In genomic region chr17:34532671-34533070, GRCm38 (mm10) we compare ENCODE assay signal across 29 mouse cellular contexts. TPM values are rescaled to one million over a fixed set of nuclear protein-coding genes. Genes with fewer than 3 reads are reported as not detected.
A peak's percentile ranks its signal among the peaks of the same experiment; 100 is the strongest.
DNase-seq lines count a peak whose midpoint lies in the region; TF ChIP-seq lines count a peak whose summit lies in the region.
"Had no signal": no experiment of that assay in that cellular context is flagged by ENCODE, and none has a peak within 500 bp of the region (broad histone marks: within the 10 kb centered on the region; RNA-seq: fewer than 3 reads in every experiment).

No protein-coding gene starts in this region.

- no peaks in the 10 kb centered on the region for H3K36me3 ChIP-seq in heart, adult 2 months (ENCODE audit: control insufficient read depth, insufficient read depth, low read length)
- H3K36me3 ChIP-seq in heart, embryonic 10.5 days: no peaks in the 10 kb centered on the region
- H3K36me3 ChIP-seq: G1E had no signal

- intact Hi-C loops in gastrocnemius, postnatal 14 days (cut with DNase I; ENCODE audit: low total_unique reads): no loop called here
- intact Hi-C loops in heart, adult 2 months (cut with DNase I): no loop called here

- no peak overlapping the region for H3K9ac ChIP-seq in heart, adult 2 months (ENCODE audit: low read depth, low read length)

- 71% methylated on average over 3 of the region's 3 CpGs for WGBS in heart, adult 2 months
- WGBS in heart, embryonic 10.5 days: 81% methylated on average over 3 of the region's 3 CpGs

- H3K79me2 ChIP-seq in heart, adult 2 months (replicated peaks; ENCODE audit: control insufficient read depth, insufficient read depth, low read length): no peaks in the 10 kb centered on the region

- no peak for TF ChIP-seq CTCF in heart, adult 2 months (IDR thresholded peaks at IDR 0.05)

- H3K4me1 ChIP-seq in heart, adult 2 months (ENCODE audit: control insufficient read depth, insufficient read depth, low read length): no peaks in the 10 kb centered on the region
- H3K4me1 ChIP-seq in heart, embryonic 10.5 days: no peaks in the 10 kb centered on the region

- no peak overlapping the region for H3K27ac ChIP-seq in heart, adult 2 months
- no peak overlapping the region for H3K27ac ChIP-seq in heart, embryonic 10.5 days

- no peaks in the 10 kb centered on the region for H3K9me3 ChIP-seq in heart, embryonic 10.5 days
- H3K9me3 ChIP-seq: G1E had no signal

- no peak overlapping the region for H3K4me3 ChIP-seq in heart, adult 2 months
- H3K4me3 ChIP-seq in heart, embryonic 10.5 days: no peak overlapping the region

- TF ChIP-seq EP300 in heart, adult 2 months (IDR thresholded peaks at IDR 0.05; ENCODE audit: insufficient read depth, low read depth, low read length): no peak

- TF ChIP-seq POLR2A in heart, adult 2 months (IDR thresholded peaks at IDR 0.05; ENCODE audit: insufficient read depth, low read depth, low read length): no peak

- no peaks in the 10 kb centered on the region for H3K27me3 ChIP-seq in heart, adult 2 months (ENCODE audit: control insufficient read depth, insufficient read depth, low read length)
- no peaks in the 10 kb centered on the region for H3K27me3 ChIP-seq in heart, embryonic 10.5 days (ENCODE audit: insufficient read depth, poor library complexity, severe bottlenecking)
- H3K27me3 ChIP-seq: CH12.LX had no signal

- peak; percentile 40 for DNase-seq in gastrocnemius, adult 18-20 months (ENCODE audit: low spot score)
- no peak for DNase-seq in gastrocnemius, postnatal 14 days
- peak; percentile 97 for DNase-seq in heart, adult 11 months
- no peak for DNase-seq in heart, adult 2 months
- peak; percentile 33 for DNase-seq in heart, adult 8-10 months (ENCODE audit: low spot score)
- no peak for DNase-seq in heart, embryonic 10.5 days (ENCODE audit: low spot score)
- DNase-seq in NIH3T3 (ENCODE audit: low read depth): peak; percentile 1
- DNase-seq in layer of hippocampus, adult 8-10 months (ENCODE audit: low spot score in 2 of 2): no peak
- DNase-seq: adrenal gland, adult 2 months; adrenal gland, adult 8-10 months; adrenal gland, postnatal 10 days; adrenal gland, postnatal 14 days; adrenal gland, postnatal 25 days; adrenal gland, postnatal 36 days; B cell, adult 2 months; cerebellum, adult 11 months; cerebellum, adult 11-12 months; cerebellum, adult 18-20 months had no signal

RNA-seq across cellular contexts. Expression of gene Btnl6, which starts 15.5 kb away (rescaled TPM):
- total RNA-seq in gastrocnemius, adult 18-20 months (2021): not detected
- total RNA-seq in gastrocnemius, postnatal 14 days (2021): not detected
- not detected for total RNA-seq in heart, adult 2 months (2021)
- not detected in 2 replicates for polyA plus RNA-seq in heart, adult 2 months (2012; rRNA removed)
- not detected for total RNA-seq in heart, adult 8-10 months (2022)
- not detected in 2 replicates for polyA plus RNA-seq in heart, embryonic 10.5 days (2016; fragmentation: Nextera tagmentation; extraction: Ambion mirVana)
- total RNA-seq in layer of hippocampus, adult 8-10 months (2022): not detected
- total RNA-seq: adrenal gland, adult 18-20 months; adrenal gland, adult 2 months; adrenal gland, adult 8-10 months; adrenal gland, postnatal 10 days; adrenal gland, postnatal 14 days; adrenal gland, postnatal 25 days; adrenal gland, postnatal 36 days; adrenal gland, postnatal 4 days; CH12.LX; ES-E14; MEL had no signal
- polyA plus RNA-seq: activated CD4-positive, CD25-positive, alpha-beta regulatory T cell, adult 4 months; adrenal gland, adult 2 months; brain, embryonic 14.5 days; C2C12; G1E; Patski had no signal

RNA-seq across cellular contexts. Expression of gene Notch4, which starts 31.4 kb away (rescaled TPM):
- 1 to 10 TPM; 8.0 to 8.9 TPM for total RNA-seq in gastrocnemius, adult 18-20 months (2021)
- 10 to 100 TPM; 15.7 to 27.3 TPM for total RNA-seq in gastrocnemius, postnatal 14 days (2021)
- 10 to 100 TPM; 30.4 to 32.3 TPM for total RNA-seq in heart, adult 2 months (2021)
- polyA plus RNA-seq in heart, adult 2 months (2012; rRNA removed): 21.4 and 24.8 TPM in 2 replicates
- total RNA-seq in heart, adult 8-10 months (2022): 10 to 100 TPM; 25.7 to 32.7 (median 28.6) TPM
- 6.4 and 8.4 TPM in 2 replicates for polyA plus RNA-seq in heart, embryonic 10.5 days (2016; fragmentation: Nextera tagmentation; extraction: Ambion mirVana)
- total RNA-seq in layer of hippocampus, adult 8-10 months (2022): 10 to 100 TPM; 10.3 to 13.5 (median 11.3) TPM

RNA-seq across cellular contexts. Expression of gene Btnl4, which starts 55.6 kb away (rescaled TPM):
- total RNA-seq in gastrocnemius, adult 18-20 months (2021): not detected
- total RNA-seq in gastrocnemius, postnatal 14 days (2021): not detected
- total RNA-seq in heart, adult 2 months (2021): not detected
- polyA plus RNA-seq in heart, adult 2 months (2012; rRNA removed): not detected in 2 replicates
- not detected for total RNA-seq in heart, adult 8-10 months (2022)
- not detected in 2 replicates for polyA plus RNA-seq in heart, embryonic 10.5 days (2016; fragmentation: Nextera tagmentation; extraction: Ambion mirVana)
- not detected for total RNA-seq in layer of hippocampus, adult 8-10 months (2022)
- total RNA-seq: adrenal gland, adult 18-20 months; adrenal gland, adult 2 months; adrenal gland, adult 8-10 months; adrenal gland, postnatal 10 days; adrenal gland, postnatal 14 days; adrenal gland, postnatal 25 days; adrenal gland, postnatal 36 days; adrenal gland, postnatal 4 days; CH12.LX; ES-E14; MEL had no signal
- polyA plus RNA-seq: activated CD4-positive, CD25-positive, alpha-beta regulatory T cell, adult 4 months; brain, embryonic 14.5 days; C2C12; CD4-positive, CD25-positive, alpha-beta regulatory T cell, adult 4 months; G1E; Patski had no signal

RNA-seq across cellular contexts. Expression of gene Gpsm3, which starts 56.9 kb away (rescaled TPM):
- 1 to 10 TPM; 1.2 to 1.5 TPM for total RNA-seq in gastrocnemius, adult 18-20 months (2021)
- total RNA-seq in gastrocnemius, postnatal 14 days (2021): 1 to 10 TPM; 3.1 to 3.6 TPM
- total RNA-seq in heart, adult 2 months (2021): 1 to 10 TPM; 3.9 to 5.2 TPM
- polyA plus RNA-seq in heart, adult 2 months (2012; rRNA removed): 4.4 and 6.4 TPM in 2 replicates
- total RNA-seq in heart, adult 8-10 months (2022): 1 to 10 TPM; 2.0 to 4.5 (median 3.1) TPM
- 6.8 and 11.0 TPM in 2 replicates for polyA plus RNA-seq in heart, embryonic 10.5 days (2016; fragmentation: Nextera tagmentation; extraction: Ambion mirVana)
- total RNA-seq in layer of hippocampus, adult 8-10 months (2022): 1 to 10 TPM in 3 of 4 experiments, under 1 TPM in 1; 0.61 to 9.8 (median 5.5) TPM

RNA-seq across cellular contexts. Expression of gene Pbx2, which starts 58.4 kb away (rescaled TPM):
- 10 to 100 TPM; 12.0 to 12.2 TPM for total RNA-seq in gastrocnemius, adult 18-20 months (2021)
- 10 to 100 TPM; 17.3 to 17.9 TPM for total RNA-seq in gastrocnemius, postnatal 14 days (2021)
- total RNA-seq in heart, adult 2 months (2021): 10 to 100 TPM; 16.1 to 18.4 TPM
- polyA plus RNA-seq in heart, adult 2 months (2012; rRNA removed): 22.1 and 28.3 TPM in 2 replicates
- 10 to 100 TPM; 16.0 to 20.6 (median 17.6) TPM for total RNA-seq in heart, adult 8-10 months (2022)
- 10.2 and 16.6 TPM in 2 replicates for polyA plus RNA-seq in heart, embryonic 10.5 days (2016; fragmentation: Nextera tagmentation; extraction: Ambion mirVana)
- total RNA-seq in layer of hippocampus, adult 8-10 months (2022): 10 to 100 TPM; 54.3 to 76.6 (median 66.8) TPM

Comparison
In these comparisons a context has a peak if more than half of its experiments do, and no peak if none do; other contexts are left out.
1. DNase-seq: peak in gastrocnemius, adult 18-20 months (single experiment), heart, adult 11 months (single experiment), heart, adult 8-10 months (single experiment) and NIH3T3 (single experiment); none in gastrocnemius, postnatal 14 days (single experiment), heart, adult 2 months (0 of 2), heart, embryonic 10.5 days (single experiment) and layer of hippocampus, adult 8-10 months (0 of 2).